Mouse (Mus musculus) left cerebral cortex, postnatal 4 days (tissue): ENCODE measurements around the gene Ccdc83. TPM values are rescaled to one million over a fixed set of nuclear protein-coding genes. Genes with fewer than 3 reads are reported as not detected.

Source experiments
- total RNA-seq, 2 experiments: library from RNA; stranded (reverse); gene quantifications; 2 replicates each; pipeline ENCODE4 v1.2.3; 2021

The Ccdc83 gene
- total RNA-seq, 2 experiments from 2014 or later, result not detected

Other genes with a start within 250 kb of the Ccdc83 start
- 100 to 1,000 TPM; 250 to 257 TPM for gene Picalm, start 135.6 kb downstream of the Ccdc83 start, total RNA-seq
- gene Sytl2, start 36.5 kb upstream of the Ccdc83 start, total RNA-seq, result 10 to 100 TPM; 22.8 to 23.5 TPM
- gene Ccdc89, start 160.8 kb upstream of the Ccdc83 start, total RNA-seq, result under 1 TPM; 0.54 to 0.77 TPM
- 10 to 100 TPM; 81.0 to 85.7 TPM for gene Crebzf, start 177.0 kb upstream of the Ccdc83 start, total RNA-seq
- 10 to 100 TPM; 43.1 to 45.4 TPM for gene Tmem126a, start 191.5 kb upstream of the Ccdc83 start, total RNA-seq
- 10 to 100 TPM; 13.4 TPM for gene Tmem126b, start 210.2 kb upstream of the Ccdc83 start, total RNA-seq
- gene Dlg2, start 210.9 kb upstream of the Ccdc83 start, total RNA-seq, result 100 to 1,000 TPM; 316 to 332 TPM